In the genomic region with DNA sequence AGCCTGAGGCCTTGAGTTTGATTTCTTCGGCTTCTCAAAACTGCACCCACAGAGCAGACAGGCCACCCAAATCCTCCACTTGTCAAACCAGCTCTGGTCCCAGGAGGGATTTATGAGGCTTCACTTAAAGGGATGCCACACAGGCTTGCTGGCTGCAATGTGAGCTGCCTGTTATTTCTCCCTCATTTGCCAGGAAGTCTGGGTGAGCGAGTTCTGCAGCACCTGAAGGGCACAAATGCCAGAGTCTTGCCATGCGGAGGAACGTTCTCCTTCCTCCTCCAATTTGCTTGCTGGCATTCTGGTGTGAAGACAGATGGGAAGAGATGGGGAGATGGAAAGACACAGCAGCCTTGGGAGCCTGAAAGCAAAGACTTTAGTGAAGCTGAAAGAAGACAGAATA, we compare ENCODE assay signal across 10 mouse cellular contexts.
A peak's percentile ranks its signal among the peaks of the same experiment; 100 is the strongest.
DNase-seq lines count a peak whose midpoint lies in the region; ATAC-seq lines count a peak whose summit lies in the region.
"Had no signal": no experiment of that assay in that cellular context is flagged by ENCODE, and none has a peak within 500 bp of the region (broad histone marks: within the 10 kb centered on the region; RNA-seq: fewer than 3 reads in every experiment).

No protein-coding gene starts in this region.

- 0 out of 2 replicates have a peak, but pooled peaks cover 4% of the 10 kb centered on the region for H3K4me1 ChIP-seq in kidney, embryonic 14.5 days (ENCODE audit: control insufficient read depth, insufficient read depth, low read length)
- H3K4me1 ChIP-seq: embryonic facial prominence, embryonic 13.5 days had no signal

- WGBS in kidney, embryonic 14.5 days, result 24% methylated on average over 4 of the region's 4 CpGs

- no peaks in the 10 kb centered on the region for H3K9me3 ChIP-seq in kidney, embryonic 14.5 days (ENCODE audit: control insufficient read depth, low read length)
- H3K9me3 ChIP-seq: embryonic facial prominence, embryonic 13.5 days had no signal

- no peak overlapping the region for H3K4me2 ChIP-seq in kidney, embryonic 14.5 days (replicated peaks; ENCODE audit: low read depth, low read length)
- H3K4me2 ChIP-seq: embryonic facial prominence, embryonic 13.5 days had no signal

- no peak overlapping the region for H3K4me3 ChIP-seq in kidney, embryonic 14.5 days (ENCODE audit: low read length)
- H3K4me3 ChIP-seq: embryonic facial prominence, embryonic 13.5 days had no signal

- H3K9ac ChIP-seq in kidney, embryonic 14.5 days (ENCODE audit: low read depth, low read length), result no peak overlapping the region
- H3K9ac ChIP-seq: embryonic facial prominence, embryonic 13.5 days had no signal

- peak; percentile 71; the same call in 1 of the 2 replicates for ATAC-seq in kidney, embryonic 14.5 days (ENCODE audit: low FRiP score, low TSS enrichment)

- no peaks in the 10 kb centered on the region for H3K36me3 ChIP-seq in kidney, embryonic 14.5 days (ENCODE audit: control insufficient read depth, insufficient read depth, low read length)
- H3K36me3 ChIP-seq: embryonic facial prominence, embryonic 13.5 days had no signal

- H3K27ac ChIP-seq in kidney, embryonic 14.5 days (ENCODE audit: low read depth, low read length), result no peak overlapping the region
- H3K27ac ChIP-seq: embryonic facial prominence, embryonic 13.5 days had no signal

- no peaks in the 10 kb centered on the region for H3K27me3 ChIP-seq in kidney, embryonic 14.5 days (ENCODE audit: control insufficient read depth, insufficient read depth, low read length)
- H3K27me3 ChIP-seq: embryonic facial prominence, embryonic 13.5 days had no signal

- DNase-seq in kidney, postnatal 36 days, result no peak
- peak; percentile 18 for DNase-seq in brain, embryonic 18.5 days (ENCODE audit: low read depth, low spot score)
- peak; percentile 75 for DNase-seq in cerebellum, adult 9-10 months
- peak; percentile 10 to 15 for DNase-seq in layer of hippocampus, postnatal 10 days (ENCODE audit: low spot score in 2 of 2)
- no peak for DNase-seq in thymus, postnatal 36 days
- DNase-seq in lung, postnatal 4 days, result no peak
- DNase-seq: heart, postnatal 36 days; lung, postnatal 36 days had no signal

Comparison
In these comparisons a context has a peak if more than half of its experiments do, and no peak if none do; other contexts are left out.
1. DNase-seq: peak in brain, embryonic 18.5 days (single experiment), cerebellum, adult 9-10 months (single experiment) and layer of hippocampus, postnatal 10 days (2 of 2); none in kidney, postnatal 36 days (0 of 2), thymus, postnatal 36 days (0 of 2) and lung, postnatal 4 days (0 of 2).